ENCODE assay signal across 9 mouse cellular contexts in genomic region chrX:73410880-73411517, GRCm38 (mm10). TPM values are rescaled to one million over a fixed set of nuclear protein-coding genes. Genes with fewer than 3 reads are reported as not detected.
DNase-seq lines count a peak whose midpoint lies in the region; ATAC-seq and TF ChIP-seq lines count a peak whose summit lies in the region.
"Had no signal": no experiment of that assay in that cellular context is flagged by ENCODE, and none has a peak within 500 bp of the region (broad histone marks: within the 10 kb centered on the region; RNA-seq: fewer than 3 reads in every experiment).

Zfp92 (plus strand) TSS chrX:73411096.

- 11% methylated on average over 18 of the region's 20 CpGs for WGBS in cerebellum, adult 2 months
- WGBS in intestine, embryonic 16.5 days, result 17% methylated on average over 20 of the region's 20 CpGs
- 17% methylated on average over 20 of the region's 20 CpGs for WGBS in midbrain, embryonic 10.5 days

- peak within 1 kb of the TSS; percentile 39; the same call in 1 of the 2 replicates for H3K9ac ChIP-seq in intestine, embryonic 16.5 days (ENCODE audit: low read depth, low read length)

- no peak for DNase-seq in cerebellum, adult 2 months
- DNase-seq in cerebellum, adult 9-11 months, result no peak
- DNase-seq in right cerebral cortex, adult 18-20 months, result peak; percentile 31
- DNase-seq in right cerebral cortex, postnatal 36 days (ENCODE audit: low spot score in 2 of 2), result no peak
- DNase-seq in midbrain, embryonic 10.5 days (ENCODE audit: low spot score), result peak; percentile 12
- peak; percentile 16 for DNase-seq in yolk sac, embryonic 10.5 days (ENCODE audit: low spot score)
- no peak for DNase-seq in lung, postnatal 36 days

- H3K4me2 ChIP-seq in intestine, embryonic 16.5 days (ENCODE audit: low read depth, low read length), result peak within 1 kb of the TSS; percentile 48

- no peaks in the 10 kb centered on the region for H3K4me1 ChIP-seq in cerebellum, adult 2 months (ENCODE audit: control insufficient read depth, insufficient read depth, low read length)
- no peaks in the 10 kb centered on the region for H3K4me1 ChIP-seq in intestine, embryonic 16.5 days (ENCODE audit: control insufficient read depth, insufficient read depth, low read length)
- peaks cover 5% of the 10 kb centered on the region; the same call in 1 of the 2 replicates for H3K4me1 ChIP-seq in midbrain, embryonic 10.5 days

- no peak for TF ChIP-seq CTCF in cerebellum, adult 2 months (IDR thresholded peaks at IDR 0.05; ENCODE audit: borderline replicate concordance, insufficient read depth, low read depth, low read length)

- H3K4me3 ChIP-seq in cerebellum, adult 2 months (replicated peaks; ENCODE audit: insufficient read depth, low read depth, low read length), result peak within 1 kb of the TSS; percentile 1
- peak within 1 kb of the TSS; percentile 37 for H3K4me3 ChIP-seq in intestine, embryonic 16.5 days (ENCODE audit: low read length)
- peak within 1 kb of the TSS; percentile 47 for H3K4me3 ChIP-seq in midbrain, embryonic 10.5 days
- H3K4me3 ChIP-seq: erythroblast, embryonic 14.5 days had no signal

- peak; percentile 75 for ATAC-seq in intestine, embryonic 16.5 days

- no peaks in the 10 kb centered on the region; the same call in 1 of the 2 replicates for H3K9me3 ChIP-seq in intestine, embryonic 16.5 days (ENCODE audit: control insufficient read depth, low read length)
- H3K9me3 ChIP-seq in midbrain, embryonic 10.5 days (replicated peaks), result no peaks in the 10 kb centered on the region

- H3K36me3 ChIP-seq in intestine, embryonic 16.5 days (ENCODE audit: control insufficient read depth, insufficient read depth, low read length), result no peaks in the 10 kb centered on the region
- H3K36me3 ChIP-seq in midbrain, embryonic 10.5 days, result no peaks in the 10 kb centered on the region

- no peaks in the 10 kb centered on the region for H3K27me3 ChIP-seq in cerebellum, adult 2 months (ENCODE audit: control insufficient read depth, insufficient read depth, low read length)
- peaks cover 4% of the 10 kb centered on the region; the same call in 1 of the 2 replicates for H3K27me3 ChIP-seq in intestine, embryonic 16.5 days (replicated peaks; ENCODE audit: control insufficient read depth, insufficient read depth, low read length)
- H3K27me3 ChIP-seq in midbrain, embryonic 10.5 days (ENCODE audit: low read depth, poor library complexity, severe bottlenecking), result peaks cover 35% of the 10 kb centered on the region

- no peak within 1 kb of the TSS for H3K27ac ChIP-seq in cerebellum, adult 2 months (ENCODE audit: insufficient read depth, low read length)
- no peak within 1 kb of the TSS for H3K27ac ChIP-seq in intestine, embryonic 16.5 days (ENCODE audit: low read length)
- no peak within 1 kb of the TSS for H3K27ac ChIP-seq in midbrain, embryonic 10.5 days (replicated peaks)

- no peak for TF ChIP-seq POLR2A in cerebellum, adult 2 months (IDR thresholded peaks at IDR 0.05; ENCODE audit: borderline replicate concordance, insufficient read depth, low read length)

RNA-seq across cellular contexts. Expression of gene Zfp92, which starts in this region (rescaled TPM):
- 0.55 and 0.61 TPM in 2 replicates for polyA plus RNA-seq in cerebellum, adult 2 months (2012; rRNA removed)
- 0.45 and 0.55 TPM in 2 replicates for polyA plus RNA-seq in intestine, embryonic 16.5 days (2015; fragmentation: Nextera tagmentation; extraction: Ambion mirVana)
- polyA plus RNA-seq in midbrain, embryonic 10.5 days (2016; fragmentation: Nextera tagmentation; extraction: Ambion mirVana), result 0.06 and 0.11 TPM in 2 replicates
- polyA plus RNA-seq: erythroblast, embryonic 14.5 days had no signal

Comparison
In these comparisons a context has a peak if more than half of its experiments do, and no peak if none do; other contexts are left out.
1. DNase-seq: peak in right cerebral cortex, adult 18-20 months (single experiment) and yolk sac, embryonic 10.5 days (single experiment); none in cerebellum, adult 2 months (0 of 2), cerebellum, adult 9-11 months (single experiment), right cerebral cortex, postnatal 36 days (0 of 2) and lung, postnatal 36 days (single experiment).
2. Peak in ATAC-seq, H3K4me3 ChIP-seq, H3K9ac ChIP-seq and H3K4me2 ChIP-seq in intestine, embryonic 16.5 days; RNA of the gene not detected or under 1 TPM.
3. Peak in DNase-seq and H3K4me3 ChIP-seq in midbrain, embryonic 10.5 days; RNA of the gene not detected or under 1 TPM.
4. Peak in every context shown above with its lines, with median percentiles within 50 percentile points of each other: H3K4me3 ChIP-seq.